Mouse (Mus musculus) frontal cortex, postnatal 25 days (tissue): ENCODE measurements around the gene Aff1.

ENCODE experiments used
- DNase-seq, 2 experiments: peaks; one replicate each; pipeline ENCODE4 v3.0.0; 2022; ENCODE audit warnings: low spot score in 2 of 2

Gene Aff1

GRCm38 (mm10) chr5:103803927-103804590, 111.9 kb downstream of the Aff1 start:
- peak in 1 of 2 experiments; percentile 14 for DNase-seq

GRCm38 (mm10) chr5:103806851-103807578, 114.8 kb downstream of the Aff1 start:
- no peak for DNase-seq

- no peak for DNase-seq
Observed at GRCm38 (mm10) chr5:103807637-103808312, 115.6 kb downstream of the Aff1 start.

- DNase-seq = no peak
Observed at GRCm38 (mm10) chr5:103809674-103810330, 117.6 kb downstream of the Aff1 start.

- DNase-seq = no peak
Observed at GRCm38 (mm10) chr5:103813291-103813690, 121.1 kb downstream of the Aff1 start.

- no peak for DNase-seq
Observed at GRCm38 (mm10) chr5:103813997-103814542, 121.9 kb downstream of the Aff1 start.

- no peak for DNase-seq
Observed at GRCm38 (mm10) chr5:103814551-103815248, 122.5 kb downstream of the Aff1 start.

- no peak for DNase-seq
Observed at GRCm38 (mm10) chr5:103815249-103815617, 123.1 kb downstream of the Aff1 start.

GRCm38 (mm10) chr5:103816718-103817117, 124.5 kb downstream of the Aff1 start:
- DNase-seq = no peak

- DNase-seq = peak; percentile 55 to 65
Observed at GRCm38 (mm10) chr5:103817754-103818153, 125.6 kb downstream of the Aff1 start.

GRCm38 (mm10) chr5:103818602-103819001, 126.4 kb downstream of the Aff1 start:
- DNase-seq = no peak

GRCm38 (mm10) chr5:103819674-103820073, 127.5 kb downstream of the Aff1 start:
- DNase-seq = no peak

GRCm38 (mm10) chr5:103821062-103821461, 128.9 kb downstream of the Aff1 start:
- no peak for DNase-seq

GRCm38 (mm10) chr5:103821500-103822298, 129.5 kb downstream of the Aff1 start:
- DNase-seq = no peak

- no peak for DNase-seq
Observed at GRCm38 (mm10) chr5:103822949-103823348, 130.8 kb downstream of the Aff1 start.

GRCm38 (mm10) chr5:103828304-103828703, 136.1 kb downstream of the Aff1 start:
- DNase-seq = no peak

GRCm38 (mm10) chr5:103828729-103829128, 136.6 kb downstream of the Aff1 start:
- DNase-seq = no peak

GRCm38 (mm10) chr5:103829158-103829557, 137.0 kb downstream of the Aff1 start:
- no peak for DNase-seq

- no peak for DNase-seq
Observed at GRCm38 (mm10) chr5:103830886-103831285, 138.7 kb downstream of the Aff1 start.

GRCm38 (mm10) chr5:103835471-103836147, 143.4 kb downstream of the Aff1 start:
- DNase-seq = no peak
